Mouse (Mus musculus) C2C12 (cell line): ENCODE measurements around the gene Gm49661. TPM values are rescaled to one million over a fixed set of nuclear protein-coding genes. Genes with fewer than 3 reads are reported as not detected.

ENCODE experiments used
- H3K27me3 ChIP-seq: one replicate; pipeline ENCODE4 v1.6.1; 2011; ENCODE audit not compliant: control insufficient read depth, insufficient read depth, insufficient read length
- H3K36me3 ChIP-seq: one replicate; pipeline ENCODE4 v1.6.1; 2011; ENCODE audit not compliant: control insufficient read depth, insufficient read depth
- H3K4me3 ChIP-seq: one replicate; pipeline ENCODE4 v1.5.1; 2011; ENCODE audit warnings: mild to moderate bottlenecking, control low read depth; ENCODE audit not compliant: poor library complexity, insufficient read depth, severe bottlenecking
- H3K79me2 ChIP-seq: one replicate; pipeline ENCODE4 v1.6.1; 2011; ENCODE audit not compliant: control insufficient read depth, insufficient read depth
- H3K79me3 ChIP-seq: one replicate; pipeline ENCODE4 v1.6.1; 2011; ENCODE audit warnings: low read depth, control low read depth
- H3ac ChIP-seq: one replicate; pipeline ENCODE3; 2011; ENCODE audit warnings: low read depth; ENCODE audit not compliant: control insufficient read depth, insufficient read length
- CEBPB ChIP-seq: IDR thresholded peaks from one replicate; pipeline ENCODE4 v1.6.1; 2011; ENCODE audit warnings: low read depth, mild to moderate bottlenecking, control low read depth, moderate library complexity
- CTCF ChIP-seq: IDR thresholded peaks from one replicate; pipeline ENCODE4 v1.5.1; 2011; ENCODE audit not compliant: control insufficient read depth, insufficient read depth, insufficient read length
- FOSL1 ChIP-seq: IDR thresholded peaks from one replicate; pipeline ENCODE4 v1.8.0; 2011; ENCODE audit warnings: mild to moderate bottlenecking, low read length; ENCODE audit not compliant: poor library complexity, insufficient read depth, severe bottlenecking
- MAX ChIP-seq: IDR thresholded peaks from one replicate; pipeline ENCODE4 v1.6.1; 2011; ENCODE audit warnings: mild to moderate bottlenecking, control low read depth
- MYOD1 ChIP-seq: IDR thresholded peaks from one replicate; pipeline ENCODE4 v1.6.1; 2011; ENCODE audit warnings: low read depth; ENCODE audit not compliant: control insufficient read depth, insufficient read length
- MYOG ChIP-seq: IDR thresholded peaks from one replicate; pipeline ENCODE4 v1.6.1; 2011; ENCODE audit not compliant: control insufficient read depth, insufficient read length; ENCODE audit errors: extremely low read depth
- USF1 ChIP-seq: IDR thresholded peaks from one replicate; pipeline ENCODE4 v1.6.1; 2011; ENCODE audit warnings: low read depth, mild to moderate bottlenecking, control low read depth, moderate library complexity
- polyA plus RNA-seq: library from polyadenylated mRNA; unstranded; fragments of >200 nt; fragmentation: generic; extraction: Trizol; gene quantifications from one replicate; pipeline ENCODE4 v1.2.1, GENCODE M21; 2012; ENCODE audit warnings: missing spikeins

The Gm49661 gene
- polyA plus RNA-seq, 1 experiment, result not detected

GRCm38 (mm10) chr8:84959811-84960210 lies 9.4 kb downstream of the Gm49661 start:
- H3K27me3 ChIP-seq, result no peaks in the 10 kb centered on the region
- H3K79me3 ChIP-seq, result no peaks in the 10 kb centered on the region
- peaks cover 22% of the 10 kb centered on the region for H3K36me3 ChIP-seq
- TF ChIP-seq MAX (no peak), MYOD1 (no peak), FOSL1 (no peak), CTCF (no peak), CEBPB (no peak), MYOG (no peak), USF1 (no peak)
- H3K79me2 ChIP-seq, result peaks cover 2% of the 10 kb centered on the region
- H3ac ChIP-seq, result no peak overlapping the region
- H3K4me3 ChIP-seq, result no peak overlapping the region

DNA sequence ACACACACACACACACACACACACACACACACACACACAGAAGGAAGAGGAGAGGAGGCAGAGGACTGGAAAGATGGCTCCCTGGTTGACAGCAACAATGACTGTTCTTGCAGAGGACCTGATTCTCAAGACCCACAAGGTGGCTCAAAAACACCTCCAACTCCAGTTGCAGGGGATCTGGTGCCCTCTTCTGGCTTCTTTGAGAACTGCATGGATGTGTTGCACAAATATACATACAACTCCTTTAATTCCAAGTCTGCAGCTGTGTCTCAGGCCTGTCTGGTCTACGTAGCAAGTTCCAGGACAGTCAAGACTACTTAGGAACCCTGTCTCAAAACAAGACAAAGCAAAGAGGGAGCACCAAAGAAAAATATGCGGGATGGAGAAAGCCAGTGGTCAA lies 12.5 kb downstream of the Gm49661 start:
- TF ChIP-seq MYOG (no peak), CEBPB (peak; percentile 12), USF1 (no peak), FOSL1 (no peak), CTCF (peak; percentile 28), MAX (no peak), MYOD1 (no peak)
- Histone ChIP-seq H3K4me3 (no peak overlapping the region), H3K36me3 (peaks cover 20% of the 10 kb centered on the region), H3K27me3 (no peaks in the 10 kb centered on the region), H3ac (no peak overlapping the region), H3K79me3 (no peaks in the 10 kb centered on the region), H3K79me2 (no peaks in the 10 kb centered on the region)

DNA sequence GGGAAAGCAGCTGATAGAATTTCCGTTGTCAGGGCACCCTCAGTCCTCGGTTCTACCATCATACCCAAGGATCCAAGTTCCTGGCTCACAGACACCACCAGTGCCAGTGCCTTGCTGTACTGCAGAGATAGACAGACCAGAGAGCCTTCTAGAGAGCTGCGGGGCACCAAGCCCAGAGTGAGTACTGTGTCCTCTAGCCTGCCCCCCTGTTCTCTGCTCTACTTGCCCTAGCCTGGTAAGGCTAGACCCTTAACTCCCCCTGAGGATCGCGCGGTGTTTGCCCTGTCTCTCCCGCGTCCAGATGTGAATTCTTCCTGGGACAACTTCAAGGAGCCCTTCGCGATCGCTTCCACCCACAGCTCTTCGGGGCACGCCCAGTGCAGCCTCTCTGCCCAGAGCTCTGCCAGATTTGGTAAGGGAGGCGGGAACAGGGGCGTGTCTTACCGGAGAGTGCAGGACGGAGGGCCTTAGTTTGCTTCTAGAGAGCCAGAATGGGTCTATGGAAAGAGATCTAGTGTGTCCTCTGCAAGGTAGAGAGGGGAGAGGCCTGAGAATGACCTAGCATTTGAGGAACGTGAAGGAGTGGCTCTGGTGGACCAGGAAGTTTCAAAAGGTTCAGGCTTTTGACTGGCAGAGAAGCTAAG lies 16.5 kb downstream of the Gm49661 start:
- Histone ChIP-seq H3K4me3 (no peak overlapping the region), H3K79me2 (no peaks in the 10 kb centered on the region), H3K36me3 (peaks cover 7% of the 10 kb centered on the region), H3ac (no peak overlapping the region), H3K27me3 (peaks cover 17% of the 10 kb centered on the region), H3K79me3 (no peaks in the 10 kb centered on the region)
- no peak for TF ChIP-seq CEBPB
- no peak for TF ChIP-seq CTCF
- no peak for TF ChIP-seq MYOG
- TF ChIP-seq MAX, result no peak
- no peak for TF ChIP-seq MYOD1
- no peak for TF ChIP-seq USF1
- no peak for TF ChIP-seq FOSL1

DNA sequence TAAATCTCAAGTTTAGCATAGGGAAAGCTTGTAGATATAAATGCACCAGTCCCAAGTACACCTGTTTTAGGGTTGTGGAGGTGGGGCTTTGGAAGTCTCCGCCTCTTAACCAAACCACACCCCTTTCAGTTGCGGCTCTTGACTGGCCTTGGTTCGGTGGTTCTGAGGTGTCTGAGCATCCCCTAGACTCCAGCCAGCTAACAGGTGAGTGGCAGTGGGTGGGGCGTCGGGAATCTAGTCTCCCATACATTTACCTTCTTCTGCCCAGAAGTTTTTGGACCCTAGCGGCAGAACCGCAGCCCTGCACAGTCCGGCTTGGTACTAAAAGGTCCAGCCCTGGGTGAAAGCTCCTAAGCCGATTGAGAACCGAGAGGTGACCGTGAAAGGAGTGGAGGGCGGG lies 19.5 kb downstream of the Gm49661 start:
- H3ac ChIP-seq, result no peak overlapping the region
- no peak for TF ChIP-seq USF1
- TF ChIP-seq CEBPB, result no peak
- TF ChIP-seq CTCF, result no peak
- TF ChIP-seq MYOD1, result no peak
- no peak for TF ChIP-seq MYOG
- no peak for TF ChIP-seq MAX
- TF ChIP-seq FOSL1, result no peak
- H3K4me3 ChIP-seq, result no peak overlapping the region
- peaks cover 34% of the 10 kb centered on the region for H3K27me3 ChIP-seq
- no peaks in the 10 kb centered on the region for H3K79me3 ChIP-seq
- no peaks in the 10 kb centered on the region for H3K36me3 ChIP-seq
- H3K79me2 ChIP-seq, result no peaks in the 10 kb centered on the region

DNA sequence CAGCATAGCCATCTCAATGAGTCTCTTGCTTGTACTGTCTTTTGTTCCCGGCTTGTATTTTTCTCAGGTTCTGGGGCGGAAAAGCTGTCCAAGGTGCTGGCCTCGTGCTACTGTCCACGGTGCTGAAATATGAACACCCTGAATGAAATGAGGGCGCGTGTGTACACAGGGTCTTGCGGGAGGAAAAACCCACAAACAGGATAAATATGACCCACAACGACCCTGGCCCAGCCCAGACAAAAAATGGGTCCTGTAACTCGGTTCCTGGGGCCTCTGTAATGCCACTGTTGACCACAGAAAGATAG lies 22.0 kb downstream of the Gm49661 start:
- H3K36me3 ChIP-seq, result no peaks in the 10 kb centered on the region
- no peaks in the 10 kb centered on the region for H3K79me2 ChIP-seq
- no peak overlapping the region for H3K4me3 ChIP-seq
- H3K27me3 ChIP-seq, result peaks cover 47% of the 10 kb centered on the region
- no peaks in the 10 kb centered on the region for H3K79me3 ChIP-seq
- TF ChIP-seq MAX (peak; percentile 93), CEBPB (no peak)
- no peak overlapping the region for H3ac ChIP-seq

GRCm38 (mm10) chr8:84946528-84947240 lies 22.5 kb downstream of the Gm49661 start, which contains the start of gene Rtbdn:
Gene Rtbdn, plus strand, starts transcription at chr8:84946991.
- H3ac ChIP-seq, result peak within 1 kb of the TSS; percentile 24
- H3K79me2 ChIP-seq, result no peaks in the 10 kb centered on the region
- no peak within 1 kb of the TSS for H3K4me3 ChIP-seq
- peaks cover 47% of the 10 kb centered on the region for H3K27me3 ChIP-seq
- no peaks in the 10 kb centered on the region for H3K36me3 ChIP-seq
- no peaks in the 10 kb centered on the region for H3K79me3 ChIP-seq
- TF ChIP-seq CEBPB (no peak), MYOD1 (no peak), USF1 (no peak), CTCF (no peak), MYOG (no peak), MAX (no peak), FOSL1 (no peak)
